Mouse (Mus musculus): ENCODE results near the gene Abcf2. TPM values are rescaled to one million over a fixed set of nuclear protein-coding genes. Genes with fewer than 3 reads are reported as not detected.

The Abcf2 gene
- polyA plus RNA-seq, 1 experiment from 2014 or later, result 74.4 TPM

- H3K36me3 ChIP-seq (ENCODE audit: insufficient read depth, low read length), result peaks cover 25% of the 10 kb centered on the region
- no peak for TF ChIP-seq CTCF (IDR thresholded peaks at IDR 0.05; ENCODE audit: low read depth)
- 94% methylated on average over 5 of the region's 5 CpGs for WGBS
- ATAC-seq (replicated peaks; ENCODE audit: low FRiP score, low read depth) (no peak), DNase-seq (ENCODE audit: low spot score) (no peak)
- H3K4me1 ChIP-seq (replicated peaks; ENCODE audit: insufficient read depth, low read length), result peaks cover 16% of the 10 kb centered on the region
- no peak overlapping the region for H3K4me3 ChIP-seq (replicated peaks; ENCODE audit: low read depth, low read length)
- no peaks in the 10 kb centered on the region for H3K9me3 ChIP-seq (replicated peaks; ENCODE audit: low read length)
- no peak overlapping the region for H3K27ac ChIP-seq
- H3K9ac ChIP-seq (ENCODE audit: low read depth, low read length), result no peak overlapping the region
- H3K4me2 ChIP-seq (ENCODE audit: low read length), result no peak overlapping the region
- H3K27me3 ChIP-seq (ENCODE audit: insufficient read depth, low read length), result peaks cover 4% of the 10 kb centered on the region; the same call in 1 of the 2 replicates
Measured at GRCm38 (mm10) chr5:24594346-24594745, 17.1 kb upstream of the Abcf2 start.

- no peak for DNase-seq (ENCODE audit: low spot score)
- peaks cover 2% of the 10 kb centered on the region; the same call in 1 of the 2 replicates for H3K27me3 ChIP-seq (ENCODE audit: insufficient read depth, low read length)
- H3K36me3 ChIP-seq (ENCODE audit: insufficient read depth, low read length), result peaks cover 30% of the 10 kb centered on the region
- no peak overlapping the region for H3K9ac ChIP-seq (ENCODE audit: low read depth, low read length)
- no peak for TF ChIP-seq CTCF (IDR thresholded peaks at IDR 0.05; ENCODE audit: low read depth)
- H3K4me3 ChIP-seq (replicated peaks; ENCODE audit: low read depth, low read length), result no peak overlapping the region
- H3K4me1 ChIP-seq (replicated peaks; ENCODE audit: insufficient read depth, low read length), result peaks cover 12% of the 10 kb centered on the region
- no peak for ATAC-seq (replicated peaks; ENCODE audit: low FRiP score, low read depth)
- no peaks in the 10 kb centered on the region for H3K9me3 ChIP-seq (replicated peaks; ENCODE audit: low read length)
- H3K27ac ChIP-seq, result no peak overlapping the region
- no peak overlapping the region for H3K4me2 ChIP-seq (ENCODE audit: low read length)
- WGBS, result 76% methylated on average over 10 of the region's 10 CpGs
Measured at GRCm38 (mm10) chr5:24593928-24594327, 16.7 kb upstream of the Abcf2 start.

DNA sequence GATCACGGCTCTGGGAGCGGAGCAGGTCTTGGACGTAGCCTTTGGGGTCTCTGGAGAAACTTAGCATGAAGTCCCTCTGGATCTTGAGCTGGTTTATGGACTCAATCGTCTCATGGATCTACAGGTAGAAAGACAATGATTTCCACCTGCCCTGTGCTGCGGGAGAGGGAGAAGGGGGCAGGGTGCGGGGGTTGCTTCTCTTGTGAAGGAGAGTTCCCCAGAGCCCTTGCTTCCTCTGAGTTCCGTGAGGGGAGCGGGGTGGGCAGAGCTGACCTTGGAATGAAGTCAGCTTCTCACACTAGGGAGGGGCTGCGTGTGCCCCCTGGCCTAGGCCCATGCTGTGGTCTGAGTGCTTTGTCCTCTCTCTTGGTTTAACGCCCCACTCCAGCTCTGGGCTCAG, 16.0 kb upstream of the Abcf2 start:
- WGBS, result 84% methylated on average over 10 of the region's 10 CpGs
- no peak for TF ChIP-seq CTCF (IDR thresholded peaks at IDR 0.05; ENCODE audit: low read depth)
- Histone ChIP-seq H3K9ac (ENCODE audit: low read depth, low read length) (no peak overlapping the region), H3K27ac (no peak overlapping the region), H3K4me2 (ENCODE audit: low read length) (no peak overlapping the region), H3K36me3 (ENCODE audit: insufficient read depth, low read length) (peaks cover 33% of the 10 kb centered on the region), H3K4me3 (replicated peaks; ENCODE audit: low read depth, low read length) (no peak overlapping the region), H3K4me1 (replicated peaks; ENCODE audit: insufficient read depth, low read length) (peaks cover 5% of the 10 kb centered on the region), H3K27me3 (ENCODE audit: insufficient read depth, low read length) (no peaks in the 10 kb centered on the region), H3K9me3 (replicated peaks; ENCODE audit: low read length) (no peaks in the 10 kb centered on the region)
- no peak for DNase-seq (ENCODE audit: low spot score)
- no peak for ATAC-seq (replicated peaks; ENCODE audit: low FRiP score, low read depth)

DNA sequence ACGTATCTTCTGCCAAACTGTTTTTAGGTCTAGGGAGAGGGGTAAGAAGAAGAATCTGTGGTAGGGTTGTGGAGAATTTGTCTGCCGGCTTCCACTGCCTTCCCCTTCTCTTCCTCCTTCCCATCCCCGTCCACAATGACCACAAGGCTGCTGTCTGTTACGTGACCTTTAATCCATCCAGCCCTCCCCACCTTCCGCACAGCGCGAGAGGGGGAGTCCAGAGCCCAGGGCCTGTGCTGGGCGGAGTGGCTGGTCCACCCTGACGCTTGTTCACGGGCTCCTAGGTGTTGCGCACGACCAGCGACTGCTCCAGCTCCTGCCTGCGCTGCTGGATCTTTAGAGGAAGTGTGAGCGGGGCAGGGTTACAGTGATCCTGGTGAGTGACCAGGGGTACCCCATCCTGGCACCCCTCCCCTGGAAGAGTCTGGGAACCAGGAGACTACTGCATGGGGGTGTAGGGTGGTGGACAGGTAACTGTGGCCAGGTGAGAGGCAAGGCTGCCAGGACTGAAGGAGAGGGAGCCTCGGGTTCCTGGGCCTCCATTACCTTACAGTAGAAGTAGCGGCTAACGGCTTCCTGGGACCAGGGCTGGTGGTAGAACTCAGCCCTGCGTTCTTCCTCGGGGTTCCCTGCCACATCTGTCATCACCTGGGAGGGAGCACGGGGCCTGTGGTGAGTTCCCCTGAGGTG, 15.3 kb upstream of the Abcf2 start:
- DNase-seq (ENCODE audit: low spot score) (no peak), ATAC-seq (replicated peaks; ENCODE audit: low FRiP score, low read depth) (no peak)
- Histone ChIP-seq H3K27ac (no peak overlapping the region), H3K4me3 (replicated peaks; ENCODE audit: low read depth, low read length) (no peak overlapping the region), H3K36me3 (ENCODE audit: insufficient read depth, low read length) (peaks cover 33% of the 10 kb centered on the region), H3K9ac (ENCODE audit: low read depth, low read length) (no peak overlapping the region), H3K9me3 (replicated peaks; ENCODE audit: low read length) (no peaks in the 10 kb centered on the region), H3K4me2 (ENCODE audit: low read length) (peak overlapping the region; percentile 37), H3K27me3 (ENCODE audit: insufficient read depth, low read length) (no peaks in the 10 kb centered on the region), H3K4me1 (replicated peaks; ENCODE audit: insufficient read depth, low read length) (peaks cover 5% of the 10 kb centered on the region)
- TF ChIP-seq CTCF (IDR thresholded peaks at IDR 0.05; ENCODE audit: low read depth), result no peak
- 66% methylated on average over 21 of the region's 21 CpGs for WGBS

- ATAC-seq (replicated peaks; ENCODE audit: low FRiP score, low read depth) (0 out of 2 replicates have a peak, but pooled peaks have one; percentile 6), DNase-seq (ENCODE audit: low spot score) (no peak)
- peak overlapping the region; percentile 37 for H3K4me2 ChIP-seq (ENCODE audit: low read length)
- peak overlapping the region; percentile 62 for H3K27ac ChIP-seq
- H3K4me3 ChIP-seq (replicated peaks; ENCODE audit: low read depth, low read length), result no peak overlapping the region
- TF ChIP-seq CTCF (IDR thresholded peaks at IDR 0.05; ENCODE audit: low read depth), result no peak
- WGBS, result 55% methylated on average over 24 of the region's 24 CpGs
- no peaks in the 10 kb centered on the region for H3K27me3 ChIP-seq (ENCODE audit: insufficient read depth, low read length)
- H3K9me3 ChIP-seq (replicated peaks; ENCODE audit: low read length), result no peaks in the 10 kb centered on the region
- peaks cover 33% of the 10 kb centered on the region for H3K36me3 ChIP-seq (ENCODE audit: insufficient read depth, low read length)
- H3K9ac ChIP-seq (ENCODE audit: low read depth, low read length), result no peak overlapping the region
- H3K4me1 ChIP-seq (replicated peaks; ENCODE audit: insufficient read depth, low read length), result peaks cover 11% of the 10 kb centered on the region
Measured at GRCm38 (mm10) chr5:24591796-24592470, 14.7 kb upstream of the Abcf2 start.

GRCm38 (mm10) chr5:24591268-24591721, 14.0 kb upstream of the Abcf2 start:
- Histone ChIP-seq H3K36me3 (ENCODE audit: insufficient read depth, low read length) (peaks cover 33% of the 10 kb centered on the region), H3K27ac (peak overlapping the region; percentile 62), H3K4me3 (replicated peaks; ENCODE audit: low read depth, low read length) (no peak overlapping the region), H3K4me1 (replicated peaks; ENCODE audit: insufficient read depth, low read length) (peaks cover 11% of the 10 kb centered on the region), H3K4me2 (ENCODE audit: low read length) (peak overlapping the region; percentile 37), H3K27me3 (ENCODE audit: insufficient read depth, low read length) (no peaks in the 10 kb centered on the region), H3K9ac (ENCODE audit: low read depth, low read length) (peak overlapping the region; percentile 49; the same call in 1 of the 2 replicates), H3K9me3 (replicated peaks; ENCODE audit: low read length) (no peaks in the 10 kb centered on the region)
- ATAC-seq (replicated peaks; ENCODE audit: low FRiP score, low read depth) (no peak), DNase-seq (ENCODE audit: low spot score) (no peak)
- TF ChIP-seq CTCF (IDR thresholded peaks at IDR 0.05; ENCODE audit: low read depth), result 0 out of 2 replicates have a peak, but pooled peaks have one; percentile 16
- WGBS, result 40% methylated on average over 23 of the region's 23 CpGs

Measured in kidney, postnatal 0 days (tissue).